ENCODE assay signal across 7 mouse cellular contexts in the genomic region with DNA sequence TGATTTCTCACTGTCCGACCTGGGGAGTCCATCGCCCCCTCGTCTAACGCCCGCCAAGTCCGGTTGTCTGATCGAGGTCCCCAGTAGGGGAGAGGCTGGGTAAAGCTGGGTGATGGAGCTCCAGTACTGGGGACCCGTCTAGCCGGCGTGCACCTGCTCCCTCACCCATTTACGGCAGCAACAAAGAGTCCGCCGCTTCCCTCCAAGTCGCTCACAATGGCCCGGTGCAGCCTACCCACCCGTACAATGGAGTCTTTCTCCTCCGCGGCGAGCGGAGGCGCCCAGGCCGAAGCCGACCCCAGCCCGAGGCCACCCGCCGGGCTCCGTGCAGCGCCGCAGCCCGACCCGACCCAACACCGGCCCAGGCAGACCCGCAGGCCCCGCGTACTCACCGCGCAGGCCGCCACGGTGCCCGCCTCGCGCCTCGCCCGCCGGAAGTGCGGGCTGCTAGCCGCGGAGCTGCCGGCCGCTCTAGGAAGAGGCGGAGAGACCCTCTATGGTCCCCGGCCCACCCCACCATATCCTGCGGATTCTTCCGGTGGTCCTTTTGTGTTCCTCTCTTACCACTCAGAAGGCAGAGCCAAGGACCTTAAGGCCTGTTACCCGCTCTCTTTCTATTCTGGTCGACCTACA. TPM values are rescaled to one million over a fixed set of nuclear protein-coding genes. Genes with fewer than 3 reads are reported as not detected.
DNase-seq lines count a peak whose midpoint lies in the region; ATAC-seq lines count a peak whose summit lies in the region.

Zfp422 (minus strand) TSS at position 461 of the 633 bp plus-strand sequence.

- no peaks in the 10 kb centered on the region for H3K9me3 ChIP-seq in hindbrain, embryonic 16.5 days (ENCODE audit: control insufficient read depth, low read length)

- no peaks in the 10 kb centered on the region for H3K27me3 ChIP-seq in hindbrain, embryonic 16.5 days (replicated peaks; ENCODE audit: control insufficient read depth, insufficient read depth, low read length)

- H3K36me3 ChIP-seq in hindbrain, embryonic 16.5 days (ENCODE audit: control insufficient read depth, insufficient read depth, low read length): 0 out of 2 replicates have a peak, but pooled peaks cover 3% of the 10 kb centered on the region

- intact Hi-C loops in left cerebral cortex, postnatal 10 days (cut with DNase I): no loop called here

- peak within 1 kb of the TSS; percentile 99 for H3K9ac ChIP-seq in hindbrain, embryonic 16.5 days (ENCODE audit: low read depth, low read length)

- peak; percentile 85 to 87 for DNase-seq in cerebellum, postnatal 14 days
- DNase-seq in gastrocnemius, adult 18-20 months (ENCODE audit: low spot score): peak; percentile 43
- peak; percentile 63 to 83 for DNase-seq in left cerebral cortex, postnatal 10 days (ENCODE audit: extremely low spot score in 1 of 2, low spot score in 2 of 2)
- peak; percentile 76 for DNase-seq in right cerebral cortex, postnatal 25 days

- ATAC-seq in activated CD4-positive, CD25-positive, alpha-beta regulatory T cell, adult 4 months: peak; percentile 63
- ATAC-seq in hindbrain, embryonic 16.5 days: peak; percentile 97
- peak; percentile 57 for ATAC-seq in megakaryocyte-erythroid progenitor cell, adult 5-6 weeks (replicated peaks; ENCODE audit: low FRiP score, low TSS enrichment, poor library complexity, severe bottlenecking)

- peak within 1 kb of the TSS; percentile 64 for H3K4me2 ChIP-seq in hindbrain, embryonic 16.5 days (ENCODE audit: low read length)

- peaks cover 9% of the 10 kb centered on the region for H3K4me1 ChIP-seq in hindbrain, embryonic 16.5 days (ENCODE audit: control insufficient read depth, insufficient read depth, low read depth, low read length)

- under 1% methylated on average over 41 of the region's 56 CpGs for whole genome bisulfite sequencing in hindbrain, embryonic 16.5 days

- peak within 1 kb of the TSS; percentile 96 for H3K27ac ChIP-seq in hindbrain, embryonic 16.5 days (ENCODE audit: low read depth, low read length)

- H3K4me3 ChIP-seq in hindbrain, embryonic 16.5 days (ENCODE audit: low read length): peak within 1 kb of the TSS; percentile 85

RNA-seq across cellular contexts. Expression of gene Zfp422, which starts in this region (rescaled TPM):
- polyA plus RNA-seq in activated CD4-positive, CD25-positive, alpha-beta regulatory T cell, adult 4 months (2017; shearing (Covaris generic)): 10 to 100 TPM; 32.3 to 36.6 TPM
- total RNA-seq in gastrocnemius, adult 18-20 months (2021): 1 to 10 TPM; 6.7 to 7.2 TPM
- 120 and 126 TPM in 2 replicates for polyA plus RNA-seq in hindbrain, embryonic 16.5 days (2015; fragmentation: Nextera tagmentation; extraction: Ambion mirVana)
- 10 to 100 TPM; 28.8 to 33.2 TPM for total RNA-seq in left cerebral cortex, postnatal 10 days (2021)
- total RNA-seq in megakaryocyte-erythroid progenitor cell, adult 5-6 weeks (2014; fragmentation: Nextera tagmentation): 32.6 and 36.2 TPM in 2 replicates
- 21.2 and 40.2 TPM in 2 replicates for total RNA-seq in megakaryocyte-erythroid progenitor cell, adult 5-6 weeks (2017)

Comparison
In these comparisons a context has a peak if more than half of its experiments do, and no peak if none do; other contexts are left out.
1. Peak in every context shown above with its lines: DNase-seq, ATAC-seq, H3K4me3 ChIP-seq and H3K27ac ChIP-seq.